Mouse (Mus musculus): Measurements from ENCODE around the gene Gpr88. TPM values are rescaled to one million over a fixed set of nuclear protein-coding genes. Genes with fewer than 3 reads are reported as not detected.

Gpr88 gene
- polyA plus RNA-seq, 1 experiment, result 0.20 TPM

DNA sequence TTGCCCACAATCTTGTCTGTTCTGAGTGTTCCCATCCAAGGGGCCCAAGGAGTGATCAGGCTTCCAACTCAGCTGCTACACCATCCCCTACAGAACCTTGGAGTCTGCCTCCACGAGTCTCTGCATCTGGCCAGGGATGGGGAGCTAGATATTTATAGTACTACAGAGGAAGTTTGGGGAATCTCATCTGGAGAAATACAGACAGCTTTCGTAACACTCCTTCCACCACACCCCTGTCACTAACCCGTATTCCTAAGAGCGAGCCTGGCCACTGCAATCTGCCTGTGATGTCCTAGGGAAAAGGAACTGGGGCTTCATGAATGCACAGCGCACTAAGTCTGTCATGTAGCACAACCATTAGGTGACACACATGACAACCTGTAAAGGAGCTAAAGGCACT, 41.7 kb downstream of the Gpr88 start:
- no peaks in the 10 kb centered on the region for H3K27me3 ChIP-seq (ENCODE audit: control insufficient read depth, insufficient read depth, low read length)
- no peaks in the 10 kb centered on the region for H3K36me3 ChIP-seq (ENCODE audit: control insufficient read depth, insufficient read depth, low read length)
- no peak overlapping the region for H3K27ac ChIP-seq (ENCODE audit: control insufficient read depth, insufficient read depth, low read depth, low read length)
- TF ChIP-seq POLR2A (IDR thresholded peaks at IDR 0.05; ENCODE audit: control insufficient read depth, low read depth, low read length), result no peak
- no peak for TF ChIP-seq CTCF (IDR thresholded peaks at IDR 0.05; ENCODE audit: control insufficient read depth, insufficient read depth, insufficient replicate concordance, low read depth, low read length)
- no peak overlapping the region for H3K4me3 ChIP-seq (ENCODE audit: control insufficient read depth, low read depth, low read length)
- H3K4me1 ChIP-seq (ENCODE audit: control insufficient read depth, insufficient read depth, low read length), result no peaks in the 10 kb centered on the region

DNA sequence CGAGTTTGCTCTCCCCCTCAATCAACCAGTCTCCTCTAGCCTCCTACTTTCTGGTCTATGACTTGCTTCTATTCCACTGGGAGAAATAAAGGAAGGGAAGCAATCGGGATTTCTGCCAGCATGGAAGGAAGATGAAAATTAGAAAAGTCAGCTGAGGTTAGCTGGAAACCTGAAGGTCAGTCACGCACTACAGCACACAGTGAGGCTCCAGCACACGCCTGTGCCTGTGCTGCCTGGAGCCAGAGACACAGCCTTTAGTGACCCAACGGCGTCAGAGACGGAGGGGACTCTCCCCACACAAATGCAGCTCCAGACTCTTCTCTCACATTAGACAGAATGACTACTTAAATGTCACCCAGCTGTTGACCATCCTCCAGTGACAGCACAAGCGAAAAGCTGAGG, 42.6 kb downstream of the Gpr88 start:
- Histone ChIP-seq H3K27ac (ENCODE audit: control insufficient read depth, insufficient read depth, low read depth, low read length) (no peak overlapping the region; the same call in 1 of the 2 replicates), H3K27me3 (ENCODE audit: control insufficient read depth, insufficient read depth, low read length) (no peaks in the 10 kb centered on the region), H3K36me3 (ENCODE audit: control insufficient read depth, insufficient read depth, low read length) (no peaks in the 10 kb centered on the region), H3K4me1 (ENCODE audit: control insufficient read depth, insufficient read depth, low read length) (no peaks in the 10 kb centered on the region), H3K4me3 (ENCODE audit: control insufficient read depth, low read depth, low read length) (no peak overlapping the region)
- TF ChIP-seq POLR2A (IDR thresholded peaks at IDR 0.05; ENCODE audit: control insufficient read depth, low read depth, low read length) (no peak), CTCF (IDR thresholded peaks at IDR 0.05; ENCODE audit: control insufficient read depth, insufficient read depth, insufficient replicate concordance, low read depth, low read length) (no peak)

DNA sequence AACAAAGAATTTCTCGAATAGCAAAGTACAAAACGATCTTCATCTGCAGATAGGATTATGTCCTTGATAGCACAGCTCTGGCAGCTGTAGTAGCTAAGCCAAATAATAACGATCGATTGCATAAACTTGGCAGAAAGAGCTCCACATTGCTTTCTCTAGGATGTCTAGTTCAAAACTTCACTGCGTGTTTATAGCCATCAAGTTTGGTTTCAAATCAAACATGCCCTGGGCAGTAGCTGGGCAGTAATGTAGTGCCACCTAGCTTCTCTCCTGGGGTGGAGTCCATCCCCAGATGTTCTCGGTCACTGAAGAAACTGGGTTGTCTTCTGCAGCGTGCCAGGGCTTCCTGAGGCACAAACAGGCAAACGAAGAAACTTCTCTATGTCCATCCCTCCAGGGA, 44.1 kb downstream of the Gpr88 start:
- H3K36me3 ChIP-seq (ENCODE audit: control insufficient read depth, insufficient read depth, low read length), result no peaks in the 10 kb centered on the region
- H3K4me1 ChIP-seq (ENCODE audit: control insufficient read depth, insufficient read depth, low read length), result no peaks in the 10 kb centered on the region; the same call in 1 of the 2 replicates
- no peak overlapping the region for H3K4me3 ChIP-seq (ENCODE audit: control insufficient read depth, low read depth, low read length)
- H3K27ac ChIP-seq (ENCODE audit: control insufficient read depth, insufficient read depth, low read depth, low read length), result no peak overlapping the region
- TF ChIP-seq CTCF (IDR thresholded peaks at IDR 0.05; ENCODE audit: control insufficient read depth, insufficient read depth, insufficient replicate concordance, low read depth, low read length) (no peak), POLR2A (IDR thresholded peaks at IDR 0.05; ENCODE audit: control insufficient read depth, low read depth, low read length) (no peak)
- H3K27me3 ChIP-seq (ENCODE audit: control insufficient read depth, insufficient read depth, low read length), result no peaks in the 10 kb centered on the region

DNA sequence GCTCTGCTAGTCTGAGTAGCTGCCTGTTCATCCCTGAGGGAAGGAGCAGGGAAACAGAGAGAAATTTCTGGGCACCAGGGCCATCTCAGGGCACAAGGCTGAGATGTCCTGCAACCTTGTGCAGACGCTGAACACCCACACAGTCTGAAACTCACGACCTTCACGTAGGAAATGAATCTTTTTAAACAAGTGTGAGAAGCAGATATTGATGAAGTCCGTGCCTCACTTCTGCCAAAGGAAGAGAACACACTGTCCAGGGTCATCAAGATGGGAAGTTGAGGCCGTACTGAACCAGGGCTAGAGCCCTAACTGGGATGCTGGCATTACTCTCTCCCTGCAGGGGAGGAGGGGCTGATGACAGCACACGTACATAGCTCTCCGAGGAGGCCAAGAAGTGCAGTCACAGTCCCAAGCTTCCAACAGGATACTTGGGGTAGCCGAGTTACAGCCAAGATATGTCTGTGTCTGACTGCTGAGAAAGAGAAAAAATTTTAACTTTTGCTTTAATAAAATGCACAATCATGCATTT, 46.9 kb downstream of the Gpr88 start:
- H3K27ac ChIP-seq (ENCODE audit: control insufficient read depth, insufficient read depth, low read depth, low read length), result peak overlapping the region; percentile 88

DNA sequence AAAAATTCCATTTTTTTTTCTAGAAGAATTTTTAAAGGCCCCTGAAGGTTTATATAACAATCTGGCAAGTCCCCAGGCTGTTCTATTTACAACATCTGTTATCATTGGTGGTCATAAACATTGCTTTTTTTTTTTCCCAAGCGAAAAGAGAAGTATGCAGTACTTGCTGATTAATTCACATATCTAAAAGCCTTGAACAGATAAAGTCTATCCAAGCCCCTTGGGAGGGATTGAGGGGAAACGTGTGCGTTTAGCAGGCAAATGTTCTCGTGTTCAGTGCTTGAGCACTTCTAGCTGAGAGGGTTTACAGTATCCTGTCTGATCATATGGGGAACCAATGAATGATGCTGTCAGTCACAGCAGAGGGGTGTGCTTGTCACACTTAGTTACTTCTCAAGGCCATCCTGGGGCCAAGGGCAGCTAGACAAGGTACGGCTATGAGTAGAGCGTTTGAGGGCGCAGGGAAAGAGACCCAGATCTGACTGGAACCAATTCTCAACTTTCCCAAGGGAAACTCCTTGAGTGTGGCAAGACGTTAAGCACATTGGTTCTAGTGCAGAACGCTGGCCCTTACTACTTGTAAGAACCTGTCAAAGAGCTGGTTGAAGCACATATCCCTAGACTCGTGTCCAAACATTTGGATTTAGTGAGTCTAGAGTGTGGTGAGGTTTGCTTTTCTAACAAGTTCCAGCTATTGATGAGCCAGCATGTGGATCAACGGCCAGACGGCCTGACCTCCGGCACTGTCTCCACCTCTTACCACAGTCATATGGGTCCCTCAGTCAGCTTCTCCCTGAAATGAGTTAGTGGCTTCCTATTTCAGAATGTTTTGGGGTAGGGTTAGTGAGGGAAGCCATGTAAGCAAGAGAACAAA, 47.7 kb downstream of the Gpr88 start:
- TF ChIP-seq CTCF (IDR thresholded peaks at IDR 0.05; ENCODE audit: control insufficient read depth, insufficient read depth, insufficient replicate concordance, low read depth, low read length), result no peak
- TF ChIP-seq POLR2A (IDR thresholded peaks at IDR 0.05; ENCODE audit: control insufficient read depth, low read depth, low read length), result no peak
- H3K4me3 ChIP-seq (ENCODE audit: control insufficient read depth, low read depth, low read length), result no peak overlapping the region
- peak overlapping the region; percentile 88 for H3K27ac ChIP-seq (ENCODE audit: control insufficient read depth, insufficient read depth, low read depth, low read length)

More for the DNA sequence above, 46.9 kb downstream of the Gpr88 start:
- no peaks in the 10 kb centered on the region; the same call in 1 of the 2 replicates for H3K4me1 ChIP-seq (ENCODE audit: control insufficient read depth, insufficient read depth, low read length)
- TF ChIP-seq POLR2A (IDR thresholded peaks at IDR 0.05; ENCODE audit: control insufficient read depth, low read depth, low read length), result no peak
- no peak for TF ChIP-seq CTCF (IDR thresholded peaks at IDR 0.05; ENCODE audit: control insufficient read depth, insufficient read depth, insufficient replicate concordance, low read depth, low read length)
- H3K4me3 ChIP-seq (ENCODE audit: control insufficient read depth, low read depth, low read length), result no peak overlapping the region
- H3K27me3 ChIP-seq (ENCODE audit: control insufficient read depth, insufficient read depth, low read length), result no peaks in the 10 kb centered on the region
- H3K36me3 ChIP-seq (ENCODE audit: control insufficient read depth, insufficient read depth, low read length), result no peaks in the 10 kb centered on the region

DNA sequence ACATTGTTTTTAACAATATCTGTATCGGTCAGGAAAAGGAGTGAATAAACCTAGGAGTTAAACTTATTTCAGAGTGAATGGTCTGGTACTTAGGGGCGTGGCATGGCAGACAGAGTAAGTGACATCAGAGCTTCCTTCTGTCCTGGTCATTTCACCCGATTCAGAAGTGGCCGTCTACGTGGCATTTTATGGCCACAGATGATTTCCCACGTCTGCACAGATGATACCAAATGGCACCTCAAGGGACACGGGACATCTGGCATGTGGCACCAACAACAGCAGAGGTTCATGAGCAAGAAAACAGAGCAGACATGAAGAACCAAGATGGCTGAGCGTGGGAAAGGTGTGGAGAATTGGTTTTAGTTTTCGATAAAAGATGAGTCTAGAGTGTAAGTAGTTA, 48.7 kb downstream of the Gpr88 start:
- Histone ChIP-seq H3K27ac (ENCODE audit: control insufficient read depth, insufficient read depth, low read depth, low read length) (peak overlapping the region; percentile 55), H3K36me3 (ENCODE audit: control insufficient read depth, insufficient read depth, low read length) (no peaks in the 10 kb centered on the region), H3K4me3 (ENCODE audit: control insufficient read depth, low read depth, low read length) (no peak overlapping the region), H3K4me1 (ENCODE audit: control insufficient read depth, insufficient read depth, low read length) (no peaks in the 10 kb centered on the region; the same call in 1 of the 2 replicates), H3K27me3 (ENCODE audit: control insufficient read depth, insufficient read depth, low read length) (no peaks in the 10 kb centered on the region)
- no peak for TF ChIP-seq CTCF (IDR thresholded peaks at IDR 0.05; ENCODE audit: control insufficient read depth, insufficient read depth, insufficient replicate concordance, low read depth, low read length)
- no peak for TF ChIP-seq POLR2A (IDR thresholded peaks at IDR 0.05; ENCODE audit: control insufficient read depth, low read depth, low read length)

More for the DNA sequence above, 47.7 kb downstream of the Gpr88 start:
- no peaks in the 10 kb centered on the region for H3K27me3 ChIP-seq (ENCODE audit: control insufficient read depth, insufficient read depth, low read length)
- H3K36me3 ChIP-seq (ENCODE audit: control insufficient read depth, insufficient read depth, low read length), result no peaks in the 10 kb centered on the region
- no peaks in the 10 kb centered on the region; the same call in 1 of the 2 replicates for H3K4me1 ChIP-seq (ENCODE audit: control insufficient read depth, insufficient read depth, low read length)

DNA sequence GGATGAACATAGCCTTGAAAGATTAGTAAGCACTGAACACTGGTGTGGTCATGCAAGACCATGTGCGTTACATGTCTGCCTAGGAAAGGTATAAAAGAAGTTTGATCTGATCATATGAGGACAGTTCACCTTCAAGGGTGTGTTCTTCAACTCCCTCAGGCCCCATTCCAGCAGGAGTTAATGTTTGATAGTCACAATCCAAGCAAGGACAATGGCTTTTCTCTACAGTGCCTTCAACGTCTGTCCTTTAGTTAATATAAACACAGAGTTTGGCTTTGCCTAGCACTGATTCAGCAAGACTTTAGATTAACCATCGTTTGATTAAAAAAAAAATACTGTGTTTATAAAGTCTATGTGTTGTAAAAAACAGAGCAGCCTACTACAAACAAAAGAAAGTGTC, 49.4 kb downstream of the Gpr88 start:
- H3K27me3 ChIP-seq (ENCODE audit: control insufficient read depth, insufficient read depth, low read length), result no peaks in the 10 kb centered on the region
- H3K27ac ChIP-seq (ENCODE audit: control insufficient read depth, insufficient read depth, low read depth, low read length), result no peak overlapping the region; the same call in 1 of the 2 replicates
- H3K4me3 ChIP-seq (ENCODE audit: control insufficient read depth, low read depth, low read length), result no peak overlapping the region
- no peaks in the 10 kb centered on the region for H3K36me3 ChIP-seq (ENCODE audit: control insufficient read depth, insufficient read depth, low read length)
- no peaks in the 10 kb centered on the region; the same call in 1 of the 2 replicates for H3K4me1 ChIP-seq (ENCODE audit: control insufficient read depth, insufficient read depth, low read length)
- TF ChIP-seq CTCF (IDR thresholded peaks at IDR 0.05; ENCODE audit: control insufficient read depth, insufficient read depth, insufficient replicate concordance, low read depth, low read length) (no peak), POLR2A (IDR thresholded peaks at IDR 0.05; ENCODE audit: control insufficient read depth, low read depth, low read length) (no peak)

All from testis, adult 2 months (tissue).